Mouse (Mus musculus) intestine, embryonic 15.5 days (tissue): ENCODE results near the gene Ptges3l. TPM values are rescaled to one million over a fixed set of nuclear protein-coding genes. Genes with fewer than 3 reads are reported as not detected.
"Not testable (repeated sequence)": the region's sequence is repeated elsewhere in the genome, so short reads cannot be mapped to it uniquely, and the experiment has no call there.

Experiments used
- ATAC-seq: fragments of 200-750 bp; cut with Nextera tagmentation; 2 replicates; pipeline ENCODE4 v1.8.0; 2017; ENCODE audit warnings: moderate TSS enrichment, moderate library complexity
- H3K27ac ChIP-seq: fragments of 300-500 bp; sonication (generic); 2 replicates; pipeline ENCODE4 v1.5.1; 2015; ENCODE audit warnings: mild to moderate bottlenecking, inconsistent platforms
- H3K27me3 ChIP-seq: fragments of 300-500 bp; sonication (generic); replicated peaks from 2 replicates; pipeline ENCODE4 v1.6.1; 2015; ENCODE audit warnings: inconsistent platforms
- H3K36me3 ChIP-seq: fragments of 300-500 bp; sonication (generic); 2 replicates; pipeline ENCODE4 v1.6.1; 2015; ENCODE audit warnings: inconsistent platforms
- H3K4me1 ChIP-seq: fragments of 300-500 bp; sonication (generic); replicated peaks from 2 replicates; pipeline ENCODE4 v1.6.1; 2015; ENCODE audit warnings: inconsistent platforms
- H3K4me2 ChIP-seq: fragments of 300-500 bp; sonication (generic); replicated peaks from 2 replicates; pipeline ENCODE4 v1.6.1; 2015; ENCODE audit warnings: mild to moderate bottlenecking, inconsistent platforms
- H3K4me3 ChIP-seq: fragments of 300-500 bp; sonication (generic); replicated peaks from 2 replicates; pipeline ENCODE4 v1.5.1; 2015; ENCODE audit warnings: inconsistent platforms
- H3K9ac ChIP-seq: fragments of 300-500 bp; sonication (generic); 2 replicates; pipeline ENCODE4 v1.6.1; 2015; ENCODE audit warnings: inconsistent platforms
- H3K9me3 ChIP-seq: fragments of 300-500 bp; sonication (generic); 2 replicates; pipeline ENCODE4 v1.6.1; 2016; ENCODE audit warnings: inconsistent platforms
- WGBS: fragments of 180-500 bp; shearing (Covaris S2); methylation state at CpG from one replicate; pipeline ENCODE4 v1.1.7; 2015; 5-methylcytosine and 5-hydroxymethylcytosine counted together
- polyA plus RNA-seq: library from polyadenylated mRNA; unstranded; fragments of >200 nt; fragmentation: Nextera tagmentation; extraction: Ambion mirVana; gene quantifications from 2 replicates; pipeline ENCODE4 v1.2.1, GENCODE M21; 2015

The Ptges3l gene
- polyA plus RNA-seq, 1 experiment from 2014 or later = 11.7 TPM

GRCm38 (mm10) chr11:101452093-101452774 lies 27.1 kb upstream of the Ptges3l start:
- H3K27ac ChIP-seq = 0 out of 2 replicates have a peak overlapping the region, but pooled peaks have one; percentile 3
- no peaks in the 10 kb centered on the region; the same call in 1 of the 2 replicates for H3K4me1 ChIP-seq
- 0 out of 2 replicates have a peak overlapping the region, but pooled peaks have one; percentile 0 for H3K4me2 ChIP-seq
- H3K27me3 ChIP-seq = no peaks in the 10 kb centered on the region
- ATAC-seq = peak; percentile 39
- no peak overlapping the region for H3K4me3 ChIP-seq
- 64% methylated on average over 10 of the region's 10 CpGs for WGBS
- H3K36me3 ChIP-seq = no peaks in the 10 kb centered on the region; the same call in 1 of the 2 replicates
- no peak overlapping the region for H3K9ac ChIP-seq
- no peaks in the 10 kb centered on the region for H3K9me3 ChIP-seq

DNA sequence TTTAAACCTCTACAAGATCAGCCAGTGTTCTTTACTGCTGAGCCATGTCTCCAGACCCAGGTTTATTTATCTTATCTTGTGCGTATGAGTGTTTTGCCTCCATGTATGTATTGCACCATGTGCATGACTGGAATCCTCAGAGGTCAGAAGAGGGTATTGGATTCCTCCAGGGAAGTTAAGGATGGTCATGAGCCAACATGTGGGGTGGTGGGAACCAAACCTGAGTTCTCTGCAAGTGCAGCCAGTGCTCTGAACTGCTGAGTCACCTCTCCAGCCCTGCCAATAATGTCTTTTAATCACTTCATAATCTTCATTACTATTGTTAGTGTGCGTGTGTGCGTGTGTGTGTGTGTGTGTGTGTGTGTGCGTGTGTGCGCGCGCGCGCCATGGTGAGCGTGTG lies 26.4 kb upstream of the Ptges3l start:
- Histone ChIP-seq H3K4me2 (no peak overlapping the region), H3K36me3 (no peaks in the 10 kb centered on the region), H3K27ac (0 out of 2 replicates have a peak overlapping the region, but pooled peaks have one; percentile 3), H3K4me1 (no peaks in the 10 kb centered on the region; the same call in 1 of the 2 replicates), H3K4me3 (no peak overlapping the region), H3K9me3 (no peaks in the 10 kb centered on the region), H3K9ac (no peak overlapping the region), H3K27me3 (no peaks in the 10 kb centered on the region)
- no peak for ATAC-seq
- WGBS = 84% methylated on average over 10 of the region's 10 CpGs

- no peak for ATAC-seq
- 75% methylated on average over 3 of the region's 3 CpGs for WGBS
Observed at GRCm38 (mm10) chr11:101450394-101450793, 25.3 kb upstream of the Ptges3l start.

DNA sequence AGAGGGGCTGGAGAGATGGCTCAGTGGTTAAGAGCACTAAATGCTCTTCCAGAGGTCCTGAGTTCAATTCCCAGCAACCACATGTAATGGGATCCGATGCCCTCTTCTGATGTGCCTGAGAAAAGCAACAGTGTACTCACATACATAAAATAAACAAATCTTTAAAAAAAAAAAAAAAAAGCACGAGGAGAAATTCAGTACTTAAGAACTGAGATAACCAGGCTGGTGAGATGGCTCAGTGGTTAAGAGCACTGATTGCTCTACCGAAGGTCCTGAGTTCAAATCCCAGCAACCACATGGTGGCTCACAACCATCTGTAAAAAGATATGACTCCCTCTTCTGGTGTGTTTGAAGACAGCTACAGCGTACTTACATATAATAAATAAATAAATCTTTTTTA lies 24.5 kb upstream of the Ptges3l start:
- H3K27ac ChIP-seq, ATAC-seq, H3K4me1 ChIP-seq, H3K9me3 ChIP-seq, H3K9ac ChIP-seq, H3K36me3 ChIP-seq, H3K4me3 ChIP-seq, H3K27me3 ChIP-seq, H3K4me2 ChIP-seq: not testable (repeated sequence)
- 75% methylated on average over 4 of the region's 4 CpGs for WGBS

More at GRCm38 (mm10) chr11:101450394-101450793, 25.3 kb upstream of the Ptges3l start:
- H3K27ac ChIP-seq = no peak overlapping the region
- H3K4me2 ChIP-seq = no peak overlapping the region
- H3K9me3 ChIP-seq = no peaks in the 10 kb centered on the region
- H3K4me3 ChIP-seq = no peak overlapping the region
- no peak overlapping the region for H3K9ac ChIP-seq
- H3K27me3 ChIP-seq = no peaks in the 10 kb centered on the region
- no peaks in the 10 kb centered on the region; the same call in 1 of the 2 replicates for H3K4me1 ChIP-seq
- H3K36me3 ChIP-seq = 0 out of 2 replicates have a peak, but pooled peaks cover 3% of the 10 kb centered on the region

DNA sequence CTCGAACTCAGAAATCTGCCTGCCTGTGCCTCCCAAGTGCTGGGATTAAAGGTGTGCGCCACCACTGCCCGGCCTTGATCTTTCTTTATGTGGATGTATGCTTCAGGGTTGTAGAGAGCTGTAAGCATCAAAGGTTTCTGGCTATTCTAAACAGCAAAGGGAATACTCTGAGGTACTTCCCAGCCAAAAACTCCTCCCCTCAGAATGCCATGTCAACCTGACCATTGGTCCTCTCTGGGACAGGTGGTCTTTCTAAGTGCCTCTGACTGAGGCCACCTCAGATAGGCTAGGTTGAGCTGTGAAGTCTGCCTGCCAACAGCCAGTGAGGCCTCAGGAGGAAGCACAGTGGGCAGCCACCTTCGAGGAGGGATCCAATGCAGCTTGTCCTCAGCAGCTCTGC lies 23.8 kb upstream of the Ptges3l start:
- Histone ChIP-seq H3K9me3 (no peaks in the 10 kb centered on the region), H3K4me1 (peaks cover 2% of the 10 kb centered on the region), H3K4me2 (peak overlapping the region; percentile 69), H3K27ac (peak overlapping the region; percentile 68; the same call in 1 of the 2 replicates), H3K27me3 (no peaks in the 10 kb centered on the region), H3K9ac (peak overlapping the region; percentile 56), H3K36me3 (peaks cover 15% of the 10 kb centered on the region), H3K4me3 (peak overlapping the region; percentile 54)
- 72% methylated on average over 4 of the region's 4 CpGs for WGBS
- no peak for ATAC-seq

DNA sequence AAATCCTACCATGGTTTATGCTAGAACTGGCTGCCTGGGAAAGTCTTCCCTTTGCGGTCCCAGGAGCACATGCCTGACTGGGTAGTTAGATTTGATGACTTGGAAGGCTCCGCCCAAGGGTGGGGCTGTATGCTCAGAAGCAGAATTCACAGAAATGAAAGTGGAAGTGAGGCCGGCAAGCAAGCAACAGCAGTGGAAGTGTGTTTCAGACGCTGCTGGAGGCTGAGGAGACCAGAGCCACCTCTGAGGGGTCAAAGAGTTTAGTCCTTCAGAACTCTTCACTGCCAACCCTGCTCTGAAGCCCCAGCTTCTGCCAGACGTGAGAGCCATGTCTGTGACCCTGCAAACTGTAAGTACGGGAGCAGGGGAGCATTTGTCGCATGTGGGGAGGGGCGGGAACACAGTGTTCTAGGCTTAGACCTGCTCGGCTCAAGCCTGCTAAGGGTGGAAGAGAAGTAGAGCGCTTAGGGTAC lies 23.2 kb upstream of the Ptges3l start, which contains the start of gene Ifi35:
TSS of gene Ifi35 (plus strand) at position 134 of the 473 bp plus-strand sequence.
- H3K36me3 ChIP-seq = peaks cover 19% of the 10 kb centered on the region
- H3K9me3 ChIP-seq = no peaks in the 10 kb centered on the region
- peak within 1 kb of the TSS; percentile 68 for H3K27ac ChIP-seq
- no peaks in the 10 kb centered on the region for H3K27me3 ChIP-seq
- H3K4me2 ChIP-seq = peak within 1 kb of the TSS; percentile 69
- peaks cover 7% of the 10 kb centered on the region for H3K4me1 ChIP-seq
- ATAC-seq = peak; percentile 90
- WGBS = 16% methylated on average over 10 of the region's 10 CpGs
- peak within 1 kb of the TSS; percentile 54 for H3K4me3 ChIP-seq
- H3K9ac ChIP-seq = peak within 1 kb of the TSS; percentile 56

GRCm38 (mm10) chr11:101447786-101448185 lies 22.7 kb upstream of the Ptges3l start:
- Histone ChIP-seq H3K4me3 (peak overlapping the region; percentile 54; the same call in 1 of the 2 replicates), H3K4me1 (peaks cover 12% of the 10 kb centered on the region), H3K36me3 (peaks cover 19% of the 10 kb centered on the region), H3K9me3 (no peaks in the 10 kb centered on the region), H3K9ac (peak overlapping the region; percentile 56; the same call in 1 of the 2 replicates), H3K27ac (peak overlapping the region; percentile 68), H3K27me3 (no peaks in the 10 kb centered on the region), H3K4me2 (peak overlapping the region; percentile 69)
- ATAC-seq = no peak
- 80% methylated on average over 5 of the region's 5 CpGs for WGBS

DNA sequence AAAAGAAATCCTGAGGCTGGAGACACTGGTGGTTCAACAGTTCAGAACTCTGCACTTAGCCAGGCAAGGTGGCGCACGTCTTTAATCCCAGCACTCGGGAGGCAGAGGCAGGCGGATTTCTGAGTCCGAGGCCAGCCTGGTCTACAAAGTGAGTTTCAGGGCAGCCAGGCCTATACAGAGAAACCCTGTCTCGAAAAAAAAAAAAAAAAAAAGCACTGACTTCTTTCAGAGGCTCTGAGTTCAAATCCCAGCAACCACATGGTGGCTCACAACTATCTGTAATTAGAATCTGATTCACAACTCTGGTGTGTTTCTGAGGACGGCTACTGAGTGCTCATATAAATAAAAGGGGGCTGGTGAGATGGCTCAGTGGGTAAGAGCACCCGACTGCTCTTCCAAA lies 21.7 kb upstream of the Ptges3l start:
- H3K4me3 ChIP-seq, H3K9me3 ChIP-seq, ATAC-seq, H3K9ac ChIP-seq, H3K4me2 ChIP-seq, H3K27me3 ChIP-seq, H3K27ac ChIP-seq: not testable (repeated sequence)
- H3K4me1 ChIP-seq = peaks cover 12% of the 10 kb centered on the region
- peaks cover 19% of the 10 kb centered on the region for H3K36me3 ChIP-seq
- 90% methylated on average over 8 of the region's 8 CpGs for whole genome bisulfite sequencing

DNA sequence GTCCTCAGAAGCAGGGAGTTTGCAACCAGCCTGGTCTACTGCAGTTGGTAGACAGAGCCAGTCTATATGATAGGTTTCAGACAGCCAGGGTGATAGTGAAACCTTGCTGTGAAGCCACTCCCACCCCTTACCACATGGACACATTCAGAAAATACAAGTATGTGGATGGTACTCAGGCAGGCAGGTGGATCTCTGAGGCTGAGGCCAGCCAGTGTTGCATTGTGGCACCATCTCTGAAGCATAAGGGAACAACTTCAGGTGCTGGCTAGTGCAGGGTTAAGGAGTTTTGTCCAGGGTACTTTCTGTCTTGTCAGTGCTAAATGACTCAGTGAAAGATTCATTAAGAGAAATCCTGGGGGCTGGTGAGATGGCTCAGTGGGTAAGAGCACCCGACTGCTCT lies 21.2 kb upstream of the Ptges3l start:
- no peak overlapping the region for H3K4me3 ChIP-seq
- H3K4me2 ChIP-seq = no peak overlapping the region
- H3K36me3 ChIP-seq = peaks cover 19% of the 10 kb centered on the region
- H3K9me3 ChIP-seq = no peaks in the 10 kb centered on the region
- H3K27me3 ChIP-seq = no peaks in the 10 kb centered on the region
- WGBS = 81% methylated on average over 1 of the region's 1 CpGs
- H3K27ac ChIP-seq = no peak overlapping the region
- no peak overlapping the region for H3K9ac ChIP-seq
- no peak for ATAC-seq
- H3K4me1 ChIP-seq = peaks cover 12% of the 10 kb centered on the region

DNA sequence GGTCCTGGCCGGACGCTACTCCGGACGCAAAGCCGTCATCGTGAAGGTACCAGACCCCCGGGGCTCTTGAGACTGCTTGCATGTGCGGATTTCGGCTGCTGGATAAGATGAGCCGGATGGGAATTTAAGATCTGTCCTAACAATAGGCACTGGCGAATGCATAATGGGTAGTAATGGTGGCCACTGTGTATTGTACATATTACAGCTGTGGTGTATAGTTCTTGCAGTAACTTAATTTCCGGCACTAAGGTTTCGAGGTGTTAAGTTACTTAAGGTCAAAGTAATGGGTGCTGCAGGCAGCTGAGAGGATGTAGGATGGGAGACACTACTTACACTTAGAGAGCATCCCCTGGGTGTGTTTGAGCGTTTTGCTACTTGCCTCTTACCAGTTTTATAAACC lies 17.6 kb upstream of the Ptges3l start:
- H3K4me3 ChIP-seq = peak overlapping the region; percentile 69
- peak; percentile 7; the same call in 1 of the 2 replicates for ATAC-seq
- peaks cover 12% of the 10 kb centered on the region for H3K4me1 ChIP-seq
- WGBS = under 1% methylated on average over 14 of the region's 14 CpGs
- H3K9ac ChIP-seq = peak overlapping the region; percentile 83
- H3K9me3 ChIP-seq = no peaks in the 10 kb centered on the region
- peaks cover 19% of the 10 kb centered on the region for H3K36me3 ChIP-seq
- H3K27me3 ChIP-seq = no peaks in the 10 kb centered on the region
- peak overlapping the region; percentile 67 for H3K4me2 ChIP-seq
- peak overlapping the region; percentile 83 for H3K27ac ChIP-seq

GRCm38 (mm10) chr11:101442127-101442693 lies 17.1 kb upstream of the Ptges3l start, which contains the start of gene Rpl27:
Rpl27 (plus strand) TSS chr11:101442298.
- under 1% methylated on average over 42 of the region's 42 CpGs for WGBS
- H3K27me3 ChIP-seq = no peaks in the 10 kb centered on the region
- ATAC-seq = peak; percentile 99

DNA sequence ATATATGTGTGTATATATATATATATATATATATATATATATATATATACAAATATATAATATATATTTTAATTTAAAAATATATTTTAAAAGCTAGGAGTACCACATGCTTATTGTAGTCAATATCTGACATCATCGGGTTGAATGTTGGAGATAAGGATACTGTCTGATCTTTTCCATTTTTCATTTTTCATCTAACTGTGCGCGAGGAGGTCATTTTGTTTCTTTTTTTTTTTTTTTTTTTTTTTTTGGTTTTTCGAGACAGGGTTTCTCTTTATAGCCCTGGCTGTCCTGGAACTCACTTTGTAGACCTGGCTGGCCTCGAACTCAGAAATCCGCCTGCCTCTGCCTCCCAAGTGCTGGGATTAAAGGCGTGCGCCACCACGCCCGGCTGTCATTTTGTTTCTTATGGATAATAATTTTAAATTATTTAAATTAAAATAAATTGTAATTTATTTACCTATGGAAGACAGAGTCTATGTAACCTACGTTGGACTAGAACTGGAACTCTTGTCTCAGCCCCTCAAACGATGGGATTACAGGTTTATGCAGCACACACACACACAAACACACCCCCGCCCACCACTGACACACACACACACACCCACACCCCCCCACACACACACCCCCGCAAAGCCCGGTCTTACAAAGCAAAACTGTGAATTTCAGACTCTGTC lies 16.5 kb upstream of the Ptges3l start:
- not testable (repeated sequence) for H3K9ac ChIP-seq, H3K27ac ChIP-seq, H3K9me3 ChIP-seq, H3K27me3 ChIP-seq, ATAC-seq
- Histone ChIP-seq H3K4me3 (peak overlapping the region; percentile 29), H3K4me1 (peaks cover 12% of the 10 kb centered on the region), H3K4me2 (peak overlapping the region; percentile 67), H3K36me3 (peaks cover 19% of the 10 kb centered on the region)
- 34% methylated on average over 15 of the region's 15 CpGs for WGBS

More at GRCm38 (mm10) chr11:101442127-101442693, 17.1 kb upstream of the Ptges3l start, which contains the start of gene Rpl27:
- H3K4me1 ChIP-seq = peaks cover 12% of the 10 kb centered on the region
- peak within 1 kb of the TSS; percentile 69 for H3K4me3 ChIP-seq
- H3K36me3 ChIP-seq = peaks cover 19% of the 10 kb centered on the region
- peak within 1 kb of the TSS; percentile 67 for H3K4me2 ChIP-seq
- H3K9me3 ChIP-seq = no peaks in the 10 kb centered on the region
- peak within 1 kb of the TSS; percentile 83 for H3K27ac ChIP-seq
- peak within 1 kb of the TSS; percentile 83 for H3K9ac ChIP-seq
